In the genomic region with DNA sequence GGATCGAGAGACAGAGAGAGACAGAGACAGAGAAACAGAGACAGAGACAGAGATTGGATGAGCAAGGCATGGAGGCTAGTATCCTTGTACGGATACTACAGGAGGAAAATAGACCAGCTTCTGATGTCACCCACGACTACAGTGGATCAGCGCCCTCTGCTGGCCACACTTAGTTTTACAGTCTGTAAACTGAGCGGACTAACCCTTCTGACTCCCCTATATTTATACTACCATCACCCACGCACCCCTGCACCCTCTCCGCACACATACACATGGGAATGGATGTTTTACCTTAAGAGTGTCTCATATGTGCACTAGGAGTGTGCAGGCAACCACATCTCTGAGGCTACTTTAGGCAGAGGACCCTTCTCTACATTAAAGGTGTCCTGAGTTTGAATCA, we compare ENCODE assay signal across 9 mouse cellular contexts. TPM values are rescaled to one million over a fixed set of nuclear protein-coding genes. Genes with fewer than 3 reads are reported as not detected.
DNase-seq lines count a peak whose midpoint lies in the region; ATAC-seq and TF ChIP-seq lines count a peak whose summit lies in the region.
"Had no signal": no experiment of that assay in that cellular context is flagged by ENCODE, and none has a peak within 500 bp of the region (broad histone marks: within the 10 kb centered on the region; RNA-seq: fewer than 3 reads in every experiment).

No protein-coding gene starts in this region.

- no peaks in the 10 kb centered on the region for H3K4me1 ChIP-seq in forebrain, embryonic 10.5 days
- no peaks in the 10 kb centered on the region for H3K4me1 ChIP-seq in forebrain, embryonic 16.5 days (replicated peaks; ENCODE audit: control insufficient read depth, insufficient read depth, low read length)
- H3K4me1 ChIP-seq in small intestine, adult 2 months (ENCODE audit: control insufficient read depth, insufficient read depth, insufficient read length, low read length): no peaks in the 10 kb centered on the region

- H3K4me3 ChIP-seq in forebrain, embryonic 10.5 days: no peak overlapping the region
- H3K4me3 ChIP-seq in forebrain, embryonic 16.5 days (replicated peaks; ENCODE audit: low read length): no peak overlapping the region
- H3K4me3 ChIP-seq in small intestine, adult 2 months (ENCODE audit: low read depth, low read length): no peak overlapping the region

- DNase-seq in forebrain, embryonic 10.5 days (ENCODE audit: extremely low spot score, low spot score): peak; percentile 72
- peak; percentile 77 for DNase-seq in ZHBTc4 (ENCODE audit: low read depth, low spot score)
- DNase-seq in cerebellum, postnatal 14 days: peak; percentile 80 to 89
- peak; percentile 41 to 59 for DNase-seq in gastrocnemius, postnatal 4 days (ENCODE audit: low spot score in 2 of 2)
- peak; percentile 63 for DNase-seq in layer of hippocampus, adult 9-10 months (ENCODE audit: low spot score)

- no peak overlapping the region for H3K9ac ChIP-seq in forebrain, embryonic 16.5 days (replicated peaks; ENCODE audit: low read depth, low read length)

- no peak overlapping the region for H3K27ac ChIP-seq in forebrain, embryonic 10.5 days
- H3K27ac ChIP-seq in forebrain, embryonic 16.5 days (ENCODE audit: low read length): no peak overlapping the region
- no peak overlapping the region for H3K27ac ChIP-seq in small intestine, adult 2 months (ENCODE audit: insufficient read depth, low read depth, low read length)
- H3K27ac ChIP-seq: macrophage had no signal

- TF ChIP-seq CTCF in small intestine, adult 2 months (IDR thresholded peaks at IDR 0.05; ENCODE audit: extremely low read depth, insufficient read length, insufficient replicate concordance, low read depth, low read length): peak; percentile 69; the same call in 1 of the 2 replicates

- 18% methylated on average over 7 of the region's 7 CpGs for WGBS in forebrain, embryonic 10.5 days
- 16% methylated on average over 7 of the region's 7 CpGs for WGBS in forebrain, embryonic 16.5 days
- 16% methylated on average over 7 of the region's 7 CpGs for WGBS in small intestine, adult 2 months

- H3K9me3 ChIP-seq in forebrain, embryonic 10.5 days: no peaks in the 10 kb centered on the region; the same call in 1 of the 2 replicates
- H3K9me3 ChIP-seq in forebrain, embryonic 16.5 days (ENCODE audit: control insufficient read depth, low read length): no peaks in the 10 kb centered on the region

- ATAC-seq in forebrain, embryonic 16.5 days: no peak
- ATAC-seq in megakaryocyte, adult 5-6 weeks (ENCODE audit: poor library complexity, severe bottlenecking): 0 out of 2 replicates have a peak, but pooled peaks have one; percentile 49

- no peaks in the 10 kb centered on the region for H3K36me3 ChIP-seq in forebrain, embryonic 10.5 days (replicated peaks)
- no peaks in the 10 kb centered on the region for H3K36me3 ChIP-seq in forebrain, embryonic 16.5 days (ENCODE audit: control insufficient read depth, insufficient read depth)
- no peaks in the 10 kb centered on the region for H3K36me3 ChIP-seq in small intestine, adult 2 months (ENCODE audit: control insufficient read depth, insufficient read depth, low read length)

- no peaks in the 10 kb centered on the region for H3K27me3 ChIP-seq in forebrain, embryonic 10.5 days (ENCODE audit: poor library complexity, severe bottlenecking)
- 0 out of 2 replicates have a peak, but pooled peaks cover 2% of the 10 kb centered on the region for H3K27me3 ChIP-seq in forebrain, embryonic 16.5 days (replicated peaks; ENCODE audit: control insufficient read depth, insufficient read depth, low read length)
- H3K27me3 ChIP-seq in small intestine, adult 2 months (ENCODE audit: control insufficient read depth, insufficient read depth, low read length): no peaks in the 10 kb centered on the region

- no peak for TF ChIP-seq POLR2A in small intestine, adult 2 months (IDR thresholded peaks at IDR 0.05; ENCODE audit: low read depth, low read length)

- no peak overlapping the region for H3K4me2 ChIP-seq in forebrain, embryonic 16.5 days (ENCODE audit: low read length)

RNA-seq across cellular contexts. Expression of a gene that starts 12.4 kb away (rescaled TPM):
- 0.04 TPM in 1 of 2 replicates, not detected in the other for polyA plus RNA-seq in forebrain, embryonic 10.5 days (2016; fragmentation: Nextera tagmentation; extraction: Ambion mirVana)
- polyA plus RNA-seq in forebrain, embryonic 16.5 days (2015; fragmentation: Nextera tagmentation; extraction: Ambion mirVana): 0.15 and 0.36 TPM in 2 replicates
- total RNA-seq in gastrocnemius, postnatal 4 days (2021): under 1 TPM; 0.05 to 0.12 TPM
- not detected in 2 replicates for total RNA-seq in megakaryocyte, adult 5-6 weeks (2015)
- total RNA-seq in megakaryocyte, adult 5-6 weeks (2017): not detected in 2 replicates
- 0.98 TPM in 2 replicates for polyA plus RNA-seq in small intestine, adult 2 months (2012; rRNA removed)
- polyA plus RNA-seq: macrophage had no signal

RNA-seq across cellular contexts. Expression of a gene that starts 57.0 kb away (rescaled TPM):
- polyA plus RNA-seq in forebrain, embryonic 10.5 days (2016; fragmentation: Nextera tagmentation; extraction: Ambion mirVana): not detected in 2 replicates
- not detected in 2 replicates for polyA plus RNA-seq in forebrain, embryonic 16.5 days (2015; fragmentation: Nextera tagmentation; extraction: Ambion mirVana)
- total RNA-seq in gastrocnemius, postnatal 4 days (2021): not detected
- not detected in 2 replicates for total RNA-seq in megakaryocyte, adult 5-6 weeks (2015)
- not detected in 2 replicates for total RNA-seq in megakaryocyte, adult 5-6 weeks (2017)
- polyA plus RNA-seq in small intestine, adult 2 months (2012; rRNA removed): 69.2 and 269 TPM in 2 replicates
- polyA plus RNA-seq: macrophage had no signal

Comparison
In these comparisons a context has a peak if more than half of its experiments do, and no peak if none do; other contexts are left out.
1. RNA of a gene that starts 57.0 kb away (polyA plus RNA-seq): 69.2 to 269 TPM in small intestine, adult 2 months; not detected in forebrain, embryonic 10.5 days and not detected in forebrain, embryonic 16.5 days; every median in the first group is over 10 times any median in the second.
2. Peak in every context shown above with its lines, with median percentiles within 50 percentile points of each other: DNase-seq.